Mouse (Mus musculus): ENCODE measurements around the gene Inafm1. TPM values are rescaled to one million over a fixed set of nuclear protein-coding genes. Genes with fewer than 3 reads are reported as not detected.
"Not testable (repeated sequence)": the region's sequence is repeated elsewhere in the genome, so short reads cannot be mapped to it uniquely, and the experiment has no call there.

Inafm1 gene
- polyA plus RNA-seq, 1 experiment from 2014 or later: 19.0 TPM

DNA sequence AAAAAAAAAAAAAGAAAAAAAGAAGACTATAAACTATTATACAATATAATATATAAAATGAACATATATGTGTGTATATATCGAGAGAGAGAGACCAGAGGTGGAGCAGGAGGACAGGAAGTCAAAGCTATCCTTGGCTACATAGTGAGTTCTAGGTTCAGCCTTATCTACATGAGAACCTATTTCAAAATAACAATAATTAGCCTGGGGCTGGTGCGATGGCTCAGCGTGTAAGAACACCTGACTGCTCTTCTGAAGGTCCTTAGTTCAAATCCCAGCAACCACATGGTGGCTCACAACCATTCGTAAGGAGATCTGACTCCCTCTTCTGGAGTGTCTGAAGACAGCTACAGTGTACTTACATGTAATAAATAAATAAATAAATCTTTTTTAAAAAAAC is 17.5 kb downstream of the Inafm1 start:
- H3K36me3 ChIP-seq; H3K4me1 ChIP-seq; H3K4me2 ChIP-seq (replicated peaks); H3K27me3 ChIP-seq; H3K4me3 ChIP-seq; H3K27ac ChIP-seq; H3K9me3 ChIP-seq; ATAC-seq (ENCODE audit: low FRiP score, low read depth); H3K9ac ChIP-seq: not testable (repeated sequence)
- WGBS: 81% methylated on average over 4 of the region's 4 CpGs

DNA sequence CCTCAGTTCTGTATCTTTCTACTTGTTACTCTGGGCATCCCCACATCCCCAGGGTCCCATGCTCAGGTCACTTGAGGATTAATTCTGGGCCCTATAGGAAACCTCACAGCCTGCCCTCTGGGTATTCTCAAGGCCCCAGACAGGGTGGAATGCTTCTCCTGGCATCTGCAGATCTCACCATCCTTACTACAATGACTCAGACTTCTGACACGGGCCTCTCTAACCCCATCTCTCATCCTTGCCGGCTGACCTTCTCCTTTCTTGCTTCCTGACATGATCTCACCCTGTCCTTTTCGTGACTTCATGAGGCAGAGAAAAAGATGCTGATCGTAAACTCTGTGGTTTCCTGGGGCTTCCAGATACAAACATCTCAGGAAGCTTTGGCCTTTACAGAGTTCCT is 19.2 kb downstream of the Inafm1 start:
- H3K4me1 ChIP-seq: no peaks in the 10 kb centered on the region
- H3K4me3 ChIP-seq: no peak overlapping the region
- WGBS: 67% methylated on average over 4 of the region's 4 CpGs
- H3K4me2 ChIP-seq (replicated peaks): no peak overlapping the region
- H3K9me3 ChIP-seq: no peaks in the 10 kb centered on the region
- H3K36me3 ChIP-seq: no peaks in the 10 kb centered on the region
- H3K9ac ChIP-seq: no peak overlapping the region
- ATAC-seq (ENCODE audit: low FRiP score, low read depth): no peak
- no peak overlapping the region for H3K27ac ChIP-seq
- H3K27me3 ChIP-seq: no peaks in the 10 kb centered on the region

DNA sequence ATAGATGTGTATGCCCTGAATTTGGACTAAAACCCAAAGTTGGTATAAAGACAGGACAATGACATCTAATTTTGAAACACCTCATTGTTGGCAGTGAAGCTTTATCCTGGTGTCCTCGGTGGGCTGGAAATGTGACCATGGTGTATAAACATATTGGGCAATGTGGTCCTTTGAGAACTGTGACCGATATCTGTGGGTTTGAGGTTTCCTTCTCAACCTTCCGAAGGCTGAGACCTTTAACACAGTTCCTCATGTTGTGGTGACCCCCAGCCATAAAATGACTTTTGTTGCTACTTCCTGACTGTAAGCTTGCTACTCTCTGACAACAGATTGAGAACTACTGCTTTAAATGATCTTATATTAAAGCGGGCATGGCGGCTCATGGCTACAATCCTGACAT is 22.7 kb downstream of the Inafm1 start:
- Histone ChIP-seq H3K36me3 (no peaks in the 10 kb centered on the region), H3K27ac (no peak overlapping the region), H3K4me1 (no peaks in the 10 kb centered on the region), H3K4me2 (replicated peaks) (no peak overlapping the region), H3K9me3 (no peaks in the 10 kb centered on the region), H3K27me3 (no peaks in the 10 kb centered on the region), H3K9ac (no peak overlapping the region), H3K4me3 (no peak overlapping the region)
- WGBS: 79% methylated on average over 5 of the region's 5 CpGs
- no peak for ATAC-seq (ENCODE audit: low FRiP score, low read depth)

DNA sequence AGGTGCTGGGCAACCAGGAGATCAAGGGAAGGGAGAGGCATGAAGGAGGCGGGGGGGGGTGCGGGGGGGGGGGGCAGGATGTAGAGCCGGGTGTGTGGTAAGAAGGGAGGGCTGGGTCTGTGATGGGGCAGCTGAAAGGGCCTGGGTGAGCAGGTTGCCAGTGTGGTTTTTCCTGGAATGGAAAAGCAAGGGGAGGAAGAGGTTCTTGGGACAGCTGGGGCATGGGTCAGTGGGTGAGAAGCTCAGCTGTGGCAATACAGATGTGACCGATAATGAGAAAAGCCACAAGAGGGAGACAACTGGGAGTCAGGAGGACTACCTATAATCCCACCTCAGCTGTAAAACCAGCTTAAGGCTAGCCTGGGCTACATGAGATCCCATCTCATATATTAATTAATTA is 27.5 kb downstream of the Inafm1 start:
- Histone ChIP-seq H3K4me1 (no peaks in the 10 kb centered on the region), H3K36me3 (no peaks in the 10 kb centered on the region), H3K4me2 (replicated peaks) (no peak overlapping the region), H3K27me3 (no peaks in the 10 kb centered on the region), H3K27ac (no peak overlapping the region), H3K9ac (no peak overlapping the region), H3K9me3 (no peaks in the 10 kb centered on the region), H3K4me3 (no peak overlapping the region)
- ATAC-seq (ENCODE audit: low FRiP score, low read depth): no peak
- WGBS: 50% methylated on average over 1 of the region's 4 CpGs

DNA sequence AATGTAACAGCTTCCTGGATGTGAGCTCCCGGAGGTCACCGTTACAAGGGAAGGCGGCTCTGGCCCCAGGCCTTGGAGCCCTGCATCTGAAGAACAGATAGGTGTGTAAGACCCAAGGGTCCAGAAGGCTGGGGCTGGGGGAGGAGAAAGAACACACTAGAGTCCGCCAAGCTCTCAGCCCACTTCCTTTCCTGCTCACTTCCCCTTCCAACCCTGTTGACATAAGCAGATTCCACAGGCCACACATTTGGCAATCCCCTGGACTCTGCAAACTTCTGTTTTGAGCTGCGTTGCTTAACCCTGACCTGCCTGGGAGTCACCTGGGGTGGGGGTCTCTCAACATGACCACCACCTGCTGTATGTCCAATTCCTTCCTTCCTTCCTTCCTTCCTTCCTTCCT is 29.4 kb downstream of the Inafm1 start, which contains the start of gene C5ar2:
Gene C5ar2 (minus strand): TSS at position 88 of the 400 bp plus-strand sequence.
- H3K27me3 ChIP-seq: no peaks in the 10 kb centered on the region
- no peaks in the 10 kb centered on the region for H3K36me3 ChIP-seq
- ATAC-seq (ENCODE audit: low FRiP score, low read depth): no peak
- H3K4me2 ChIP-seq (replicated peaks): no peak within 1 kb of the TSS
- WGBS: 67% methylated on average over 5 of the region's 5 CpGs
- H3K9me3 ChIP-seq: no peaks in the 10 kb centered on the region
- no peak within 1 kb of the TSS for H3K9ac ChIP-seq
- H3K27ac ChIP-seq: no peak within 1 kb of the TSS
- H3K4me1 ChIP-seq: no peaks in the 10 kb centered on the region
- H3K4me3 ChIP-seq: no peak within 1 kb of the TSS

DNA sequence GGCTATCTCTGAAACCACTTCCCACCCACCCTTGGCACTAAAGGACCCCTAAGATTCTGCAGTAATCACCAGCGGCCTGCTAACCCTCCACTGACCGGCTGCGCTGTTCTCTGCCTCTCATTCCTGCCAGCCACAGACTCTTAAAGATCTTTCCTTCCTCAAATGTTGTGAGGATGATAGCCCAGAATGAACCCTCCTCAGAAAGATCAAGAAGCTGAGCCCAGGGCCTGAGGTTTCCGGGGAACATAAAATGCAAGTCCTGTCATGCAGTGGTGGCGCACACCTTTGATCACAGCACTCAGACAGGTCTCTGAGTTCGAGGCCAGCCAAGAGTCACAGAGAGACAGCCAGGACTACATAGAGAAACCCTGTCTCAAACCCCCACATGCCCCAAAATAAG is 31.2 kb downstream of the Inafm1 start:
- Histone ChIP-seq H3K9me3 (no peaks in the 10 kb centered on the region), H3K27me3 (no peaks in the 10 kb centered on the region), H3K36me3 (no peaks in the 10 kb centered on the region), H3K4me3 (no peak overlapping the region), H3K4me1 (no peaks in the 10 kb centered on the region), H3K4me2 (replicated peaks) (no peak overlapping the region), H3K9ac (no peak overlapping the region), H3K27ac (no peak overlapping the region)
- ATAC-seq (ENCODE audit: low FRiP score, low read depth): no peak
- WGBS: 78% methylated on average over 6 of the region's 6 CpGs

DNA sequence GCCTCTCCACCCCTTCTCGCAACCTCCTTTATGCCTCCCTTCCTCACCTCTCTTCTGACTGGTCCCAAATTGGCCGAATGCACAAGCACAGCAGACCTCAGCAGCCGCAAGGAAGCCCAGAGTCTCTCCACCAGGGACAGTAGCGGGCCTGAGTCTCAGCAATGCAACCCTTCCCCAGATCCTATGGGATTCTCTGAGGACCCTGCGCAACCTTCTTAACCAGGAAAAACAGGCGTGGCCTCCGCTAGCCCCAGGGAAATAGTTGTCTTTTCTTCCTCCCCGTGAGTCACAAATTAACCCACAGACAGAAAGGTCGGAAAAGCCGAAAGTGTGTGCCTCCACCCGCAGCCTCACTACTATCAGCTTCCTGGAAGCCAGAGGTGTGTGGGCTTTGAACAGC is 31.6 kb downstream of the Inafm1 start:
- no peak for ATAC-seq (ENCODE audit: low FRiP score, low read depth)
- H3K9me3 ChIP-seq: no peaks in the 10 kb centered on the region
- WGBS: 52% methylated on average over 11 of the region's 11 CpGs

DNA sequence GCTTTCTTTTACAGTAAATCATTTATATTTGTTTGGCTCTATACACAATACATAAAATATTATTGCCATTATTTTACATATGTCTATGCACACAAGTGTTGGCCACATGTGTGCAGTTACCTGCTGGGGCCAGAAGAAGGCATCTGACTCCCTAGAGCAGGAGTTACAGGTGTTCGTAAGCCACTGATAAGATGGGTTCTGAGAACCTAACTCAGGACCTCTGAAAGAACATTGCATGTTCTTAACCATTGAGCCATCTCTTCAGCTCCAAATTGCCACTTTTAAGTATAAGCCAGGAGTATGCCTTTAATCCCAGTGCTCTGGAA is 32.5 kb downstream of the Inafm1 start:
- H3K9ac ChIP-seq: no peak overlapping the region
- no peak for ATAC-seq (ENCODE audit: low FRiP score, low read depth)
- H3K36me3 ChIP-seq: no peaks in the 10 kb centered on the region
- 79% methylated on average over 1 of the region's 1 CpGs for WGBS
- H3K27ac ChIP-seq: no peak overlapping the region
- H3K27me3 ChIP-seq: no peaks in the 10 kb centered on the region
- no peaks in the 10 kb centered on the region for H3K9me3 ChIP-seq
- H3K4me1 ChIP-seq: no peaks in the 10 kb centered on the region
- no peak overlapping the region for H3K4me2 ChIP-seq (replicated peaks)
- H3K4me3 ChIP-seq: no peak overlapping the region

More for the DNA sequence above, 31.6 kb downstream of the Inafm1 start:
- no peak overlapping the region for H3K9ac ChIP-seq
- no peak overlapping the region for H3K4me3 ChIP-seq
- H3K36me3 ChIP-seq: no peaks in the 10 kb centered on the region
- no peaks in the 10 kb centered on the region for H3K4me1 ChIP-seq
- no peak overlapping the region for H3K27ac ChIP-seq
- no peaks in the 10 kb centered on the region for H3K27me3 ChIP-seq
- no peak overlapping the region for H3K4me2 ChIP-seq (replicated peaks)

DNA sequence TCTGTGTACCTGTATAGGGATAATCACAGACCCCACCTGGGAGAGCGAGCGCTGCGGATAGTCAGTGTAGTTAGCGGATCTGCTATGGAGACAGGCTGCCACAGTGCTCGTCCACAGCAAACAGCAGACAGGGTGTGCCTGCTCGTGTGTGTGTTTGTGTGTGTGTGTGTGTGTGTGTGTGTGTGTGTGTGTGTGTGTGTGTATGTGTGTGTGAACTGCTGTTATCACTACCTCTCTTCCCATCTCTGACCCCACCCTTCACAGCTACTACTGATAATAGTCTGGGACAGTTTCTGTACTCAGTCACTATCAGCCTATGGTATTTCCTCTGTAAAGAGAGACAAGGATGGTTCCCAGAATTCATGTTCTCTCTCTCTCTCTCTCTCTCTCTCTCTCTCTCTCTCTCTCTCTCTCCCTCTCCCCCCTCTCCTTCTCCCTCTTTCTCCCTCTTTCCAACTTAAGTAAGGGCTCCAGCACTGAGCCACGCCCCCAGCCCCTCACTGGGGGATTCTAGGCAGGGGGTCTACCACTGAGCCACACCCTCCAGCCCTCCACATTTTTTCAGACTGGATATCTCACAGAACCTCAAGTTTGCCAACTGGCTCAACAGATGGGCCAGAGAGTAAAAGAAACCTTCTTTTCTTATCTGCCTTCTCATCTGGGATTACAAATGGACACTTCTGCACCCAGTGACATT is 33.0 kb downstream of the Inafm1 start:
- Histone ChIP-seq H3K4me2 (replicated peaks) (no peak overlapping the region), H3K27ac (no peak overlapping the region), H3K27me3 (no peaks in the 10 kb centered on the region), H3K9ac (no peak overlapping the region), H3K4me1 (no peaks in the 10 kb centered on the region), H3K9me3 (no peaks in the 10 kb centered on the region), H3K4me3 (no peak overlapping the region), H3K36me3 (no peaks in the 10 kb centered on the region)
- 74% methylated on average over 7 of the region's 7 CpGs for WGBS
- no peak for ATAC-seq (ENCODE audit: low FRiP score, low read depth)

DNA sequence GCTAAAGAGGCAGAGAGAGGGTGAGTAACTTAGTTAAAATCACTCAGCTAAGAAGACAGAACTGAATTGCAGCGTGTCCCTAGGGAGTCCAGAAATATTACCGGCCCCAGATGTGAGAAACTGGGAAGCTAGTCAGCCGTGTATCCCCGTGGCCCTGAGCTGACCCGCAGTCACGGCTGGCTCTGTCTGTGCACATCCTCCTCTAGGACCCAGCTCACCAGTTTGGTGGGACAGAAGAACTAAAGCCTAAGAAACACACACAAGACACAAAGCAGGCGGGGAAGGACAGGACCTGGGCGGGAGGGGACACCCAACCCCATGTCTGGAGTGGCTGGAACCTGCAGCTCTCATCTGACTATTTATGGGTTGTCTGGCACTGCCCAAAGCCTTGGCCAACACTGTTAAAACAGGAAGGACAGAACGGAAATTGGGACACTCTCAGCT is 33.8 kb downstream of the Inafm1 start:
- ATAC-seq (ENCODE audit: low FRiP score, low read depth): no peak
- no peak overlapping the region for H3K4me3 ChIP-seq
- 60% methylated on average over 9 of the region's 9 CpGs for WGBS
- H3K36me3 ChIP-seq: no peaks in the 10 kb centered on the region
- no peaks in the 10 kb centered on the region for H3K27me3 ChIP-seq
- no peaks in the 10 kb centered on the region for H3K9me3 ChIP-seq
- H3K4me1 ChIP-seq: no peaks in the 10 kb centered on the region
- H3K27ac ChIP-seq: no peak overlapping the region
- no peak overlapping the region for H3K9ac ChIP-seq
- H3K4me2 ChIP-seq (replicated peaks): no peak overlapping the region

DNA sequence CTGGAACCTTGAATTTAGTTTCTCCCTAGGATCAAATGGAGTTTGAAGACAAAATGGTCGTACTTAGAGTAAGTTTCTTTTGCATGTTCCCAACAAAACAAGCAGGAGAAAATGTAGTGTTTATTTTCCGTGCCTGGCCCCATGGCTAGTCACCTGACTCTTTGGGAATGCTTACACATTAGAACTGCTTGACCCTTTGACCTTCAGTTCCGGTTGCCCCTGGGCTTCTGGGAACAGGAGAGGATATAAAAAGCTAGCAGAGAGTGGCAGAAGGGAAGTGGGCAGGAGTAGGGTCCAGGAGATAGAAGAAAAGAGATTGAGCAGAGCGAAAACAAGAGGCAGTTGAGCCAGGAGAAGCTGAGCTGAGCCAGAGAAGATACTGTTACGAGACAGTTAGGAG is 43.5 kb downstream of the Inafm1 start:
- peaks cover 5% of the 10 kb centered on the region for H3K4me1 ChIP-seq
- H3K36me3 ChIP-seq: no peaks in the 10 kb centered on the region
- no peak overlapping the region for H3K4me2 ChIP-seq (replicated peaks)
- H3K27me3 ChIP-seq: no peaks in the 10 kb centered on the region
- no peak overlapping the region; the same call in 1 of the 2 replicates for H3K9ac ChIP-seq
- no peak overlapping the region for H3K27ac ChIP-seq
- H3K4me3 ChIP-seq: no peak overlapping the region
- whole genome bisulfite sequencing: 30% methylated on average over 5 of the region's 5 CpGs
- no peak for ATAC-seq (ENCODE audit: low FRiP score, low read depth)
- peaks cover 14% of the 10 kb centered on the region; the same call in 1 of the 2 replicates for H3K9me3 ChIP-seq
